ENCODE assay signal across 14 mouse cellular contexts in genomic region chr2:52321866-52322265, GRCm38 (mm10).
"Had no signal": no experiment of that assay in that cellular context is flagged by ENCODE, and none has a peak within 500 bp of the region (broad histone marks: within the 10 kb centered on the region; RNA-seq: fewer than 3 reads in every experiment).

No protein-coding gene starts in this region.

- ATAC-seq: lung, postnatal 0 days had no signal

- H3K36me3 ChIP-seq: liver, embryonic 15.5 days; midbrain, embryonic 10.5 days; neural tube, embryonic 13.5 days; stomach, embryonic 15.5 days had no signal

- H3K9ac ChIP-seq: liver, embryonic 15.5 days; neural tube, embryonic 13.5 days; stomach, embryonic 15.5 days had no signal

- H3K27ac ChIP-seq: left cerebral cortex, adult 2 months; liver, embryonic 15.5 days; midbrain, embryonic 10.5 days; neural tube, embryonic 13.5 days; stomach, embryonic 15.5 days had no signal

- H3K4me2 ChIP-seq: liver, embryonic 11.5 days; liver, embryonic 15.5 days; neural tube, embryonic 13.5 days; stomach, embryonic 15.5 days had no signal

- H3K27me3 ChIP-seq: liver, embryonic 15.5 days; neural tube, embryonic 13.5 days; stomach, embryonic 15.5 days had no signal

- DNase-seq: kidney, postnatal 25 days; lung, adult 2 months; lung, postnatal 4 days; midbrain, embryonic 14.5 days; right cerebral cortex, postnatal 14 days; thymus, adult 2 months; thymus, postnatal 25 days had no signal

- H3K4me3 ChIP-seq: left cerebral cortex, adult 2 months; liver, embryonic 15.5 days; midbrain, embryonic 10.5 days; neural tube, embryonic 13.5 days; stomach, embryonic 15.5 days had no signal

- H3K9me3 ChIP-seq: liver, embryonic 15.5 days; midbrain, embryonic 10.5 days; neural tube, embryonic 13.5 days; stomach, embryonic 15.5 days had no signal

- H3K4me1 ChIP-seq: liver, embryonic 15.5 days; midbrain, embryonic 10.5 days; neural tube, embryonic 13.5 days; stomach, embryonic 15.5 days had no signal
